ENCODE assay signal across 10 mouse cellular contexts in the genomic region with DNA sequence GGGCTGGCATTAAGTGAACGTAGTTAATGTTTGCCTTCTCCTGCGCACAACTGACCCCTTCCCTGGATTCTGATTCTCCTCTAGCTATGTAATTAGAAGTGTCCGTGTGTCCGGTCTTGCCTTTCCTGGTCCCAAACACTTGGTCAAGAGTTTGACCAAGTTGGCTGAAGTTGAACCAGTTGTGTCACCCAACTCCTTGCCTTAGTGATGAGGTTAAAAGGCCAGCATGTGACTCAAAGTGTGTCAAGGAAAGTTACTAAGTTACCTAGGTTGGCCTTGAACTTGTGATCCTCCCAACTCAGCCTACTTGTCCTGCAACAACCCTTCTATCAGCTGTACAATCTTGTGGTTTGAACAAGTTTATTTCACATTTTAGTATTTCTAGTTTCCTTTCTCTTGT.
"Had no signal": no experiment of that assay in that cellular context is flagged by ENCODE, and none has a peak within 500 bp of the region (broad histone marks: within the 10 kb centered on the region; RNA-seq: fewer than 3 reads in every experiment).

No protein-coding gene starts in this region.

- H3K27me3 ChIP-seq: intestine, embryonic 15.5 days had no signal

- H3K9ac ChIP-seq: limb, embryonic 12.5 days; liver, embryonic 15.5 days; midbrain, embryonic 13.5 days; neural tube, embryonic 15.5 days had no signal

- H3K9me3 ChIP-seq: intestine, embryonic 15.5 days; limb, embryonic 12.5 days; liver, embryonic 15.5 days; midbrain, embryonic 13.5 days; neural tube, embryonic 15.5 days had no signal

- H3K27ac ChIP-seq: liver, embryonic 15.5 days; midbrain, embryonic 13.5 days; neural tube, embryonic 15.5 days had no signal

- DNase-seq: kidney, postnatal 4 days; liver; lung, adult 2 months; lung, postnatal 36 days; spleen, adult 18-20 months had no signal

- H3K36me3 ChIP-seq: intestine, embryonic 15.5 days; limb, embryonic 12.5 days; liver, embryonic 15.5 days; midbrain, embryonic 13.5 days; neural tube, embryonic 15.5 days had no signal

- H3K4me1 ChIP-seq: intestine, embryonic 15.5 days had no signal
